Mouse (Mus musculus) heart, embryonic 14.5 days (tissue): Measurements from ENCODE around the gene Npas3. TPM values are rescaled to one million over a fixed set of nuclear protein-coding genes. Genes with fewer than 3 reads are reported as not detected.

ENCODE experiments used
- ATAC-seq: fragments of 200-750 bp; cut with Nextera tagmentation; 2 replicates; pipeline ENCODE4 v1.8.0; 2017; ENCODE audit warnings: low read depth, moderate TSS enrichment; ENCODE audit not compliant: insufficient number of reproducible peaks, insufficient read depth, low FRiP score
- H3K27ac ChIP-seq, 2 experiments: fragments of 200-500 bp in 1 of 2; fragments of 300-500 bp in 1 of 2; sonication (generic) in 1 of 2; replicated peaks in 1 of 2; 2 replicates each; pipeline ENCODE4 v1.5.1; 2012 to 2014; ENCODE audit warnings: low read depth in 2 of 2, low read length in 2 of 2, control low read depth in 1 of 2, mild to moderate bottlenecking in 1 of 2, mixed read lengths in 1 of 2; ENCODE audit not compliant: control insufficient read depth in 1 of 2, insufficient read depth in 1 of 2
- H3K27me3 ChIP-seq: fragments of 300-500 bp; sonication (generic); 2 replicates; pipeline ENCODE4 v1.6.1; 2014; ENCODE audit warnings: mild to moderate bottlenecking, low read length, control low read depth; ENCODE audit not compliant: control insufficient read depth, insufficient read depth
- H3K36me3 ChIP-seq: fragments of 300-500 bp; sonication (generic); 2 replicates; pipeline ENCODE4 v1.6.1; 2014; ENCODE audit warnings: mild to moderate bottlenecking, control low read depth, low read length, mixed read lengths; ENCODE audit not compliant: control insufficient read depth, insufficient read depth
- H3K4me1 ChIP-seq, 2 experiments: fragments of 200-500 bp in 1 of 2; fragments of 300-500 bp in 1 of 2; sonication (generic) in 1 of 2; 2 replicates each; pipeline ENCODE4 v1.6.1; 2012 to 2014; ENCODE audit warnings: low read length in 2 of 2, control low read depth in 1 of 2, mixed read lengths in 1 of 2; ENCODE audit not compliant: control insufficient read depth in 2 of 2, insufficient read depth in 2 of 2
- H3K4me2 ChIP-seq: fragments of 300-500 bp; sonication (generic); 2 replicates; pipeline ENCODE4 v1.6.1; 2014; ENCODE audit warnings: mild to moderate bottlenecking, low read length
- H3K4me3 ChIP-seq, 2 experiments: fragments of 200-500 bp in 1 of 2; fragments of 300-500 bp in 1 of 2; sonication (generic) in 1 of 2; 2 replicates each; pipeline ENCODE4 v1.5.1; 2012 to 2014; ENCODE audit warnings: low read length in 2 of 2, mild to moderate bottlenecking in 2 of 2, control low read depth in 1 of 2, low read depth in 1 of 2, moderate library complexity in 1 of 2; ENCODE audit not compliant: control insufficient read depth in 1 of 2, insufficient read depth in 1 of 2
- H3K9ac ChIP-seq: fragments of 300-500 bp; sonication (generic); 2 replicates; pipeline ENCODE4 v1.6.1; 2014; ENCODE audit warnings: mild to moderate bottlenecking, low read length
- H3K9me3 ChIP-seq: fragments of 300-500 bp; sonication (generic); 2 replicates; pipeline ENCODE4 v1.6.1; 2016; ENCODE audit warnings: low read length, control low read depth; ENCODE audit not compliant: control insufficient read depth
- WGBS: fragments of 180-500 bp; shearing (Covaris S2); extraction: QIAGEN DNeasy Blood & Tissue Kit; methylation state at CpG from one replicate; pipeline ENCODE4 v1.1.7; 2014; 5-methylcytosine and 5-hydroxymethylcytosine counted together
- polyA plus RNA-seq: library from polyadenylated mRNA; unstranded; fragments of >200 nt; fragmentation: Nextera tagmentation; extraction: Ambion mirVana; gene quantifications from 2 replicates; pipeline ENCODE4 v1.2.1, GENCODE M21; 2014

The Npas3 gene
- polyA plus RNA-seq, 1 experiment from 2014 or later = 1.3 TPM

- no peak for ATAC-seq
- Histone ChIP-seq H3K4me1 (no peaks in the 10 kb centered on the region), H3K27me3 (no peaks in the 10 kb centered on the region), H3K4me3 (no peak overlapping the region), H3K9ac (no peak overlapping the region), H3K36me3 (no peaks in the 10 kb centered on the region), H3K9me3 (no peaks in the 10 kb centered on the region), H3K27ac (no peak overlapping the region), H3K4me2 (no peak overlapping the region)
- 85% methylated on average over 5 of the region's 5 CpGs for WGBS
These were observed 480.8 kb downstream of the Npas3 start for GRCm38 (mm10) chr12:53729275-53729674.

- H3K27ac ChIP-seq = no peak overlapping the region
- H3K27me3 ChIP-seq = no peaks in the 10 kb centered on the region
- H3K9me3 ChIP-seq = no peaks in the 10 kb centered on the region
- H3K36me3 ChIP-seq = no peaks in the 10 kb centered on the region
- no peak for ATAC-seq
- no peak overlapping the region for H3K4me2 ChIP-seq
- H3K9ac ChIP-seq = no peak overlapping the region
- 81% methylated on average over 16 of the region's 16 CpGs for WGBS
- no peaks in the 10 kb centered on the region for H3K4me1 ChIP-seq
- no peak overlapping the region for H3K4me3 ChIP-seq
These were observed 490.2 kb downstream of the Npas3 start for GRCm38 (mm10) chr12:53738549-53739292.

GRCm38 (mm10) chr12:53746653-53747052 is 498.2 kb downstream of the Npas3 start:
- no peak for ATAC-seq
- Histone ChIP-seq H3K36me3 (no peaks in the 10 kb centered on the region), H3K4me2 (no peak overlapping the region), H3K9me3 (no peaks in the 10 kb centered on the region), H3K27me3 (no peaks in the 10 kb centered on the region), H3K4me3 (no peak overlapping the region), H3K4me1 (no peaks in the 10 kb centered on the region), H3K9ac (no peak overlapping the region), H3K27ac (no peak overlapping the region)
- WGBS = 37% methylated on average over 5 of the region's 5 CpGs

GRCm38 (mm10) chr12:53749375-53749774 is 500.9 kb downstream of the Npas3 start:
- Histone ChIP-seq H3K27me3 (no peaks in the 10 kb centered on the region), H3K9ac (no peak overlapping the region), H3K4me1 (peaks cover 13 to 17% of the 10 kb centered on the region in 2 experiments), H3K9me3 (no peaks in the 10 kb centered on the region), H3K36me3 (no peaks in the 10 kb centered on the region), H3K27ac (no peak overlapping the region), H3K4me3 (no peak overlapping the region), H3K4me2 (no peak overlapping the region)
- no peak for ATAC-seq
- WGBS = 87% methylated on average over 4 of the region's 4 CpGs

GRCm38 (mm10) chr12:53752281-53753072 is 504.0 kb downstream of the Npas3 start:
- no peak for ATAC-seq
- Histone ChIP-seq H3K27me3 (no peaks in the 10 kb centered on the region), H3K9ac (no peak overlapping the region), H3K9me3 (no peaks in the 10 kb centered on the region), H3K36me3 (no peaks in the 10 kb centered on the region), H3K4me1 (peaks cover 14 to 17% of the 10 kb centered on the region in 2 experiments), H3K4me2 (peak overlapping the region; percentile 52; the same call in 1 of the 2 replicates), H3K4me3 (no peak overlapping the region), H3K27ac (peak overlapping the region; percentile 43 to 57)
- 47% methylated on average over 13 of the region's 13 CpGs for WGBS

GRCm38 (mm10) chr12:53753368-53753937 is 505.0 kb downstream of the Npas3 start:
- peak overlapping the region; percentile 52 to 57; a peak in 3 of 4 replicates for H3K27ac ChIP-seq
- H3K27me3 ChIP-seq = no peaks in the 10 kb centered on the region
- ATAC-seq = no peak
- H3K36me3 ChIP-seq = no peaks in the 10 kb centered on the region
- no peaks in the 10 kb centered on the region for H3K9me3 ChIP-seq
- peak overlapping the region; percentile 2 to 4; a peak in 2 of 4 replicates for H3K4me3 ChIP-seq
- peak overlapping the region; percentile 52 for H3K4me2 ChIP-seq
- H3K9ac ChIP-seq = no peak overlapping the region
- 22% methylated on average over 13 of the region's 13 CpGs for WGBS
- peaks cover 14 to 17% of the 10 kb centered on the region in 2 experiments for H3K4me1 ChIP-seq

GRCm38 (mm10) chr12:53754236-53754635 is 505.8 kb downstream of the Npas3 start:
- no peak overlapping the region for H3K27ac ChIP-seq
- 42% methylated on average over 7 of the region's 7 CpGs for WGBS
- peaks cover 14 to 17% of the 10 kb centered on the region in 2 experiments for H3K4me1 ChIP-seq
- ATAC-seq = no peak
- H3K4me3 ChIP-seq = no peak overlapping the region
- no peak overlapping the region for H3K4me2 ChIP-seq
- H3K27me3 ChIP-seq = no peaks in the 10 kb centered on the region
- no peaks in the 10 kb centered on the region for H3K9me3 ChIP-seq
- H3K9ac ChIP-seq = no peak overlapping the region
- H3K36me3 ChIP-seq = no peaks in the 10 kb centered on the region
